Mouse (Mus musculus) midbrain, embryonic 14.5 days (tissue): ENCODE data around the gene Vinac1. TPM values are rescaled to one million over a fixed set of nuclear protein-coding genes. Genes with fewer than 3 reads are reported as not detected.

ENCODE experiments used
- ATAC-seq: fragments of 200-750 bp; cut with Nextera tagmentation; 2 replicates; pipeline ENCODE4 v1.8.0; 2017; ENCODE audit warnings: moderate number of reproducible peaks, moderate library complexity; ENCODE audit not compliant: low FRiP score, low TSS enrichment
- DNase-seq: peaks from one replicate; pipeline ENCODE4 v3.0.0-alpha.2; 2015
- H3K27ac ChIP-seq: fragments of 300-500 bp; sonication (generic); replicated peaks from 2 replicates; pipeline ENCODE4 v1.5.1; 2014; ENCODE audit warnings: mild to moderate bottlenecking, low read depth, low read length, moderate library complexity
- H3K27me3 ChIP-seq: fragments of 300-500 bp; sonication (generic); 2 replicates; pipeline ENCODE4 v1.6.1; 2014; ENCODE audit warnings: low read length, control low read depth, mixed read lengths; ENCODE audit not compliant: control insufficient read depth, insufficient read depth
- H3K36me3 ChIP-seq: fragments of 300-500 bp; sonication (generic); 2 replicates; pipeline ENCODE4 v1.6.1; 2014; ENCODE audit warnings: low read length, control low read depth; ENCODE audit not compliant: control insufficient read depth, insufficient read depth
- H3K4me1 ChIP-seq: fragments of 300-500 bp; sonication (generic); 2 replicates; pipeline ENCODE4 v1.6.1; 2014; ENCODE audit warnings: mild to moderate bottlenecking, antibody characterized with exemption, low read length, control low read depth; ENCODE audit not compliant: control insufficient read depth, insufficient read depth
- H3K4me2 ChIP-seq: fragments of 300-500 bp; sonication (generic); 2 replicates; pipeline ENCODE4 v1.6.1; 2014; ENCODE audit warnings: mild to moderate bottlenecking, low read length, moderate library complexity
- H3K4me3 ChIP-seq: fragments of 300-500 bp; sonication (generic); replicated peaks from 2 replicates; pipeline ENCODE4 v1.5.1; 2014; ENCODE audit warnings: low read depth, low read length
- H3K9ac ChIP-seq: fragments of 300-500 bp; sonication (generic); replicated peaks from 2 replicates; pipeline ENCODE4 v1.6.1; 2014; ENCODE audit warnings: mild to moderate bottlenecking, low read length, moderate library complexity
- H3K9me3 ChIP-seq: fragments of 300-500 bp; sonication (generic); 2 replicates; pipeline ENCODE4 v1.6.1; 2016; ENCODE audit warnings: low read length, control low read depth, mixed read lengths; ENCODE audit not compliant: control insufficient read depth
- WGBS: fragments of 180-500 bp; shearing (Covaris S2); extraction: QIAGEN DNeasy Blood & Tissue Kit; methylation state at CpG from one replicate; pipeline ENCODE4 v1.1.7; 2014; 5-methylcytosine and 5-hydroxymethylcytosine counted together
- polyA plus RNA-seq: library from polyadenylated mRNA; unstranded; fragments of >200 nt; fragmentation: Nextera tagmentation; extraction: Ambion mirVana; gene quantifications from 2 replicates; pipeline ENCODE4 v1.2.1, GENCODE M21; 2014

Gene Vinac1
- polyA plus RNA-seq, 1 experiment from 2014 or later, result 1.1 TPM

GRCm38 (mm10) chr2:129055741-129056140, 7.8 kb upstream of the Vinac1 start:
- no peak overlapping the region for H3K9ac ChIP-seq
- H3K27me3 ChIP-seq, result no peaks in the 10 kb centered on the region
- no peak overlapping the region for H3K4me2 ChIP-seq
- H3K4me3 ChIP-seq, result no peak overlapping the region
- H3K9me3 ChIP-seq, result no peaks in the 10 kb centered on the region
- no peak overlapping the region for H3K27ac ChIP-seq
- ATAC-seq (no peak), DNase-seq (no peak)
- H3K36me3 ChIP-seq, result no peaks in the 10 kb centered on the region
- H3K4me1 ChIP-seq, result no peaks in the 10 kb centered on the region
- 95% methylated on average over 6 of the region's 6 CpGs for WGBS

GRCm38 (mm10) chr2:129052451-129052983, 4.5 kb upstream of the Vinac1 start:
- H3K36me3 ChIP-seq, result no peaks in the 10 kb centered on the region
- H3K4me3 ChIP-seq, result no peak overlapping the region
- 81% methylated on average over 4 of the region's 4 CpGs for WGBS
- no peak overlapping the region for H3K4me2 ChIP-seq
- DNase-seq (no peak), ATAC-seq (no peak)
- no peaks in the 10 kb centered on the region for H3K27me3 ChIP-seq
- H3K27ac ChIP-seq, result no peak overlapping the region
- H3K9me3 ChIP-seq, result no peaks in the 10 kb centered on the region
- H3K9ac ChIP-seq, result no peak overlapping the region
- H3K4me1 ChIP-seq, result no peaks in the 10 kb centered on the region

- Histone ChIP-seq H3K27ac (no peak overlapping the region), H3K4me2 (no peak overlapping the region), H3K4me3 (no peak overlapping the region), H3K4me1 (no peaks in the 10 kb centered on the region), H3K36me3 (no peaks in the 10 kb centered on the region), H3K9ac (no peak overlapping the region), H3K27me3 (no peaks in the 10 kb centered on the region), H3K9me3 (no peaks in the 10 kb centered on the region)
- no peak for DNase-seq
- no peak for ATAC-seq
- 86% methylated on average over 4 of the region's 4 CpGs for WGBS
Observed at GRCm38 (mm10) chr2:129046846-129047196, 1.2 kb downstream of the Vinac1 start.

GRCm38 (mm10) chr2:129046172-129046845, 1.7 kb downstream of the Vinac1 start:
- WGBS, result 84% methylated on average over 6 of the region's 6 CpGs
- H3K4me3 ChIP-seq, result no peak overlapping the region
- H3K9ac ChIP-seq, result no peak overlapping the region
- H3K4me2 ChIP-seq, result no peak overlapping the region
- no peak overlapping the region for H3K27ac ChIP-seq
- ATAC-seq (no peak), DNase-seq (no peak)
- no peaks in the 10 kb centered on the region for H3K36me3 ChIP-seq
- no peaks in the 10 kb centered on the region for H3K9me3 ChIP-seq
- H3K4me1 ChIP-seq, result no peaks in the 10 kb centered on the region
- no peaks in the 10 kb centered on the region for H3K27me3 ChIP-seq

GRCm38 (mm10) chr2:129040567-129040966, 7.4 kb downstream of the Vinac1 start:
- ATAC-seq (no peak), DNase-seq (no peak)
- H3K4me1 ChIP-seq, result peaks cover 8% of the 10 kb centered on the region; the same call in 1 of the 2 replicates
- H3K9ac ChIP-seq, result no peak overlapping the region
- no peaks in the 10 kb centered on the region for H3K9me3 ChIP-seq
- WGBS, result 43% methylated on average over 6 of the region's 6 CpGs
- H3K27me3 ChIP-seq, result peaks cover 13% of the 10 kb centered on the region; the same call in 1 of the 2 replicates
- H3K4me2 ChIP-seq, result no peak overlapping the region
- H3K27ac ChIP-seq, result no peak overlapping the region
- H3K36me3 ChIP-seq, result no peaks in the 10 kb centered on the region
- no peak overlapping the region for H3K4me3 ChIP-seq

GRCm38 (mm10) chr2:129038937-129039631, 8.9 kb downstream of the Vinac1 start:
- ATAC-seq, result peak; percentile 64; the same call in 1 of the 2 replicates
- H3K4me2 ChIP-seq, result peak overlapping the region; percentile 85
- under 1% methylated on average over 62 of the region's 62 CpGs for WGBS
- peak overlapping the region; percentile 68 for H3K9ac ChIP-seq
- H3K27me3 ChIP-seq, result peaks cover 13% of the 10 kb centered on the region; the same call in 1 of the 2 replicates
- peak; percentile 74 for DNase-seq
- peak overlapping the region; percentile 63; the same call in 1 of the 2 replicates for H3K27ac ChIP-seq
- no peaks in the 10 kb centered on the region for H3K36me3 ChIP-seq
- no peaks in the 10 kb centered on the region for H3K9me3 ChIP-seq
- H3K4me3 ChIP-seq, result peak overlapping the region; percentile 45
- peaks cover 8% of the 10 kb centered on the region; the same call in 1 of the 2 replicates for H3K4me1 ChIP-seq

GRCm38 (mm10) chr2:129038426-129038936, 9.5 kb downstream of the Vinac1 start:
- ATAC-seq, result peak; percentile 2; the same call in 1 of the 2 replicates
- DNase-seq, result no peak
- H3K27ac ChIP-seq, result no peak overlapping the region
- no peaks in the 10 kb centered on the region for H3K36me3 ChIP-seq
- H3K9me3 ChIP-seq, result no peaks in the 10 kb centered on the region
- peak overlapping the region; percentile 68 for H3K9ac ChIP-seq
- 23% methylated on average over 15 of the region's 15 CpGs for WGBS
- peaks cover 13% of the 10 kb centered on the region; the same call in 1 of the 2 replicates for H3K27me3 ChIP-seq
- peak overlapping the region; percentile 45 for H3K4me3 ChIP-seq
- H3K4me1 ChIP-seq, result peaks cover 8% of the 10 kb centered on the region; the same call in 1 of the 2 replicates
- peak overlapping the region; percentile 85 for H3K4me2 ChIP-seq

- ATAC-seq (no peak), DNase-seq (no peak)
- Histone ChIP-seq H3K27ac (no peak overlapping the region), H3K9ac (no peak overlapping the region), H3K9me3 (no peaks in the 10 kb centered on the region), H3K4me2 (no peak overlapping the region), H3K27me3 (peaks cover 13% of the 10 kb centered on the region; the same call in 1 of the 2 replicates), H3K4me1 (peaks cover 8% of the 10 kb centered on the region; the same call in 1 of the 2 replicates), H3K36me3 (no peaks in the 10 kb centered on the region), H3K4me3 (no peak overlapping the region)
- WGBS, result 86% methylated on average over 5 of the region's 5 CpGs
Observed at GRCm38 (mm10) chr2:129035381-129035780, 12.6 kb downstream of the Vinac1 start.
